Mouse (Mus musculus): Measurements from ENCODE around the gene Pin4. TPM values are rescaled to one million over a fixed set of nuclear protein-coding genes. Genes with fewer than 3 reads are reported as not detected.

The Pin4 gene
- polyA plus RNA-seq, 1 experiment from 2014 or later, result 70.8 TPM

Other genes with a start within 250 kb of the Pin4 start
- gene Rtl5, start 48.1 kb upstream of the Pin4 start, polyA plus RNA-seq (2014; fragmentation: Nextera tagmentation; extraction: Ambion mirVana), result 2.2 TPM in 2 replicates
- 26.0 and 28.5 TPM in 2 replicates for gene Ercc6l, start 37.6 kb downstream of the Pin4 start, polyA plus RNA-seq (2014; fragmentation: Nextera tagmentation; extraction: Ambion mirVana)
- 797 and 814 TPM in 2 replicates for gene Rps4x, start 69.9 kb downstream of the Pin4 start, polyA plus RNA-seq (2014; fragmentation: Nextera tagmentation; extraction: Ambion mirVana)
- gene Cited1, start 132.7 kb downstream of the Pin4 start, polyA plus RNA-seq (2014; fragmentation: Nextera tagmentation; extraction: Ambion mirVana), result 55.4 and 61.5 TPM in 2 replicates